Mouse (Mus musculus) Muller cell, postnatal 12 days (primary cell): ENCODE measurements around the gene Syde2.

Experiments used
- DNase-seq: peaks from one replicate; pipeline ENCODE4 v3.0.0-alpha.2; 2015; ENCODE audit errors: inconsistent ontology term

Syde2 gene

GRCm38 (mm10) chr3:145987268-145987969 lies at the start of gene Syde2:
Gene Syde2 (plus strand): TSS chr3:145987870.
- DNase-seq = peak; percentile 96

- DNase-seq = peak; percentile 24
These were observed 49.0 kb upstream of the Syde2 start for GRCm38 (mm10) chr3:145938405-145939349.

- no peak for DNase-seq
These were observed 48.3 kb upstream of the Syde2 start for GRCm38 (mm10) chr3:145939402-145939801.

- DNase-seq = no peak
These were observed 47.7 kb upstream of the Syde2 start for GRCm38 (mm10) chr3:145939971-145940370.

GRCm38 (mm10) chr3:145941971-145942370 lies 45.7 kb upstream of the Syde2 start:
- no peak for DNase-seq

GRCm38 (mm10) chr3:145944348-145944747 lies 43.3 kb upstream of the Syde2 start:
- DNase-seq = no peak

GRCm38 (mm10) chr3:145945904-145946303 lies 41.8 kb upstream of the Syde2 start:
- no peak for DNase-seq

GRCm38 (mm10) chr3:145946654-145947053 lies 41.0 kb upstream of the Syde2 start:
- no peak for DNase-seq

GRCm38 (mm10) chr3:145947539-145948204 lies 40.0 kb upstream of the Syde2 start:
- DNase-seq = peak; percentile 65

- peak; percentile 68 for DNase-seq
These were observed 37.4 kb upstream of the Syde2 start for GRCm38 (mm10) chr3:145950034-145950814.

- no peak for DNase-seq
These were observed 36.9 kb upstream of the Syde2 start for GRCm38 (mm10) chr3:145950815-145951130.

GRCm38 (mm10) chr3:145951287-145952165 lies 36.1 kb upstream of the Syde2 start:
- peak; percentile 66 for DNase-seq

- DNase-seq = no peak
These were observed 34.7 kb upstream of the Syde2 start for GRCm38 (mm10) chr3:145952945-145953344.

GRCm38 (mm10) chr3:145953411-145953810 lies 34.3 kb upstream of the Syde2 start:
- DNase-seq = no peak

GRCm38 (mm10) chr3:145959824-145960223 lies 27.8 kb upstream of the Syde2 start:
- DNase-seq = no peak

- DNase-seq = no peak
These were observed 25.3 kb upstream of the Syde2 start for GRCm38 (mm10) chr3:145962411-145962810.

GRCm38 (mm10) chr3:145963101-145964017 lies 24.3 kb upstream of the Syde2 start:
- DNase-seq = peak; percentile 65

GRCm38 (mm10) chr3:145964018-145964387 lies 23.7 kb upstream of the Syde2 start:
- DNase-seq = no peak

- DNase-seq = no peak
These were observed 23.2 kb upstream of the Syde2 start for GRCm38 (mm10) chr3:145964473-145964872.
